Mouse (Mus musculus) adrenal gland, adult (tissue): ENCODE results near the gene Rgl1.
A peak's percentile ranks its signal among the peaks of the same experiment; 100 is the strongest.

Experiments used
- DNase-seq, 2 experiments: peaks; one replicate each; pipeline ENCODE4 v3.0.0; 2022 to 2023; ENCODE audit warnings: low spot score in 1 of 2; ENCODE audit not compliant: inconsistent age in 2 of 2

Rgl1 gene

DNA sequence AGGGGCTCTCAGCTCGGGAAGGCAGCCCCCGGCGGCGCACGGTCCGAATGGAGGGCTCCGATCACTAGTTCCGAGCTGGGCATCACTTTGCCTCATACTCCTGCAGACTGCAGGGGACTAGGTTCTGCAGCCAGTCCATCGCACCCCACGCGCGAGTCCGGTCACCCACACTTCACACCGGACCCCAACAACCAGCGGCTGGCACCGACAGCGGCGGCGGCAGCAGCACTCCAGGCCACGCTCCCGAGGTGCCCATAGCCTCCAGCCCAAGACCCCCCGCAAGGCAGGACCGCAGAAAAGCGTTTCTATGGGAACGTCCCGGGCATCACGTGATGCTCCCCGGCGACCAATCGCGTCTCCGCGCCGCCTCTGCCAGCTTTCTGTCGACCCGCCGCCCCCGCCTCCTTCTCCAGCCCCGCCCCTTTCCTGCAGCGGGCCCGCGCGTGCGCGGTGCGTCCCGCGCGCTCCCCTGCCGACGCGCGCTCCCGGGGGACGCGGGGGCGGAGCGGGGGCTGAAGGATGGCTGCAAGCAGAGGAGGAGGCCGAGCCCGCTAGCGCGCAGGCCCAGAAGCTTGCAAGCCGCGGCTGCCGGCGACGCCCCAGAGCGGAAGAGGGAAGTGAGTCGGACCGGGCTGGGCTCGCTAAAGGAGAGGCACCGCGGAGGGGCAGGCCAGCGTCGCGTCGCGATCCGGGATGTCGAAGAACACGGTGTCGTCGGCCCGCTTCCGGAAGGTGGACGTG, at the start of gene Rgl1, which contains the start of gene Arpc5:
Gene Rgl1, minus strand, starts transcription at position 320 of the 741 bp plus-strand sequence.
Gene Arpc5, plus strand, starts transcription at position 511 of the 741 bp plus-strand sequence.
- DNase-seq: peak; percentile 98 to 99

DNA sequence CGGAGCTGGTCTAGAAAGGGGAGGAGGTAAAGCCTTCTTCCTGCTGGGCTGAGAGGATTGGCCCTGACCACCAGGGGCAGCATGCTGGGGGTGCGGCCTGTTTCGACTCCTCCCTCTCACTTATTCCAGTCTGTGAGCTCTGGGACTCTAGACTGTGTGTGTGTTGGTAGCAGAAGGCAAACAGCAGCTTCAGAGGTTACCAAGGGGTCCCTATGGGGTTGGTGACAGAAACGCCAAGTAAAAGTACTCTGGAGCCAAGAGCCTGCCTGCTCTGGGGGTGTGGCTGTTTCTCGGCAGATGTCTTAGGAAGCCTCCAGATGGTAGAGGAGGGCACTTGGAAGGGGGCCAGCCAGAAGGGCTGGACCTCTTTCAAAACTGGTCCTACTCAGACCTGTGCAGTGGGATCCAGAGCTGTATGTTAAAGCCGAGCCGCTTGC, 49.1 kb upstream of the Rgl1 start:
- peak in 1 of 2 experiments; percentile 59 for DNase-seq

DNA sequence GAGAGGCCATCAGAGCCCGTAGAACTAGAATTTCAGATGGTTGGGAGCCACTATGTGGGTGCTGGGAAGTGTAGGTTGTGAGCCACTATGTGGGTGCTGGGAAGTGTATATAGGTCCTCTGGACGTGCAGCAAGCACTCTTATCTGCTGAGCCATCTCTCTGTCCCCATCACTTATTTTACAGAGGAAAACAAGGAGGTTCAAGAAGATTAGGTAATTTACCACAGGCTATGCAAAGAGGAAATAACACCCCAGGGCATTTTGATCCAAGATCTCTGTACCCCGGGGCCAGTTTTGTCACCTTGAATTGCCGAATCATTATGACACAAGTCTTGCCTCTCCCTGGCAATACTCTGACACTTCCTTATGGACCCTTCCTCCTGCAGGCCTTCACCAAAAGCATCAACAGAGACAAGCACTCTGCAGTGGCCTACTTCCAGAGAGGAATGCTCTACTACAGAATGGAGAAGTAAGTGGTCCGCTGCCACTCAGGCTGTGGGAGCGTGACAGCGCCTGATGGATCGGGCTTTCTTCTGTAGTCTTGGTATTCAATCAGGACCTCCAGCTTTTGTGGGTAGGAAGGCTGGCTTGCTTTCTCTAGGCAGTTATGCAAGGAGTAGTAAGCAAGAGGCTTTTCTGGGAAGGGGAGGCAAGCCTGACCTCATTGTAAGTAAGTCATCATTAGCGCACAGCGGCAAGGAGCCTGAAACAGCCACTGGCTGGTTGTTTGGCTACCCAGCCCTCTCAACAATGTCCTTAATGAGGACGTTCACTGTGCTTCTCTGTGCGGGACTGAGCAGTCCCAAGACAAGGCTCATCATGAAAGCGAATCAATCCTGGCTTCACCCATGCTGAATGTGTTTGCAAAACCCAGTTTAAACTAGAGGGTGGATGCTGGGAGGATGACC, 44.6 kb upstream of the Rgl1 start:
- DNase-seq: no peak

DNA sequence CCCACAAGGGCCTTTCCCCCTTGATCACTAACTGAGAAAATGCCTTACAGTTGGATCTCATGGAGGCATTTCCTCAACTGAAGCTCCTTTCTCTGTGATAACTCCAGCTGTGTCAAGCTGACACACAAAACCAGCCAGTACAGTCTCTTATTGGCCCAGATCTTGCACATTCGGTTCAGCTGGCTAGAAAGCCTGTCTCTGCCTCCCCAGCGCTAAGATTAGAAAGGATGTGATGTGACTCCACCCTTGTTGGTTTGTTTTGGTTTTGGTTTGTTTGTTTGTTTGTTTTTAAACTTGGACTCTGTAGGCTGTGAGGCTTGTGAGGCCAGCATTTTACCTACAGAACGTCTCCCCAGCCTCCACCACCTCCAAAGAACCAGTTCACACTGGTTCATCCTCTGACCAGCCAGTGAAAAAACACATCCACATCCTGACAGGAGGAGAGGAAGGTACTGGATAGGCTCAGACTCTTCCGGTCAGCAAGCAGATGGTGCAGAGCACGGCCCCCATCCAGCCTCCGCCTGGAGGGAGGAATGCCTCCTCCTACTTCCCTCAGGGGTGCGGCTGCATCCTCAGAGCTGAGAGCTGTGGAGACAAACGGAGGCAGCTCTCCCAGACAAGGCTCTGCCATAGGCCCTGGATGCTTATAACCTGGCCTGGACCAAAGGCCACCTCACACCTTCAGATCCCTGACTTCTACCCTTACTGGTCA, 43.5 kb upstream of the Rgl1 start:
- peak in 1 of 2 experiments; percentile 38 for DNase-seq

DNA sequence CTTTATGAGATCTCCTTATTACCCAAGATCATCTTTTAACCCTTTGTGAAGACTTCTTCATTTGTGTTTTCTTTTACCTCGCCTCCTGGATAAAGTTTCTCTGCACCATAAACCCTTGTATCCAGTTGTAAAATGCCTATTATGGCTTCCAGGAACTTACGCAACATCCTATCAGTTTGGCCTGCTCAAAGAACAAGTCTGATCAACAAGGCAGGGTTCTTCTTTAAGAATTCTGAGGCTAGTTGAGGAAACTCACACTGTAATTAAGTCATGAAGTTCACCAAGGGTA, 42.2 kb upstream of the Rgl1 start:
- no peak for DNase-seq

DNA sequence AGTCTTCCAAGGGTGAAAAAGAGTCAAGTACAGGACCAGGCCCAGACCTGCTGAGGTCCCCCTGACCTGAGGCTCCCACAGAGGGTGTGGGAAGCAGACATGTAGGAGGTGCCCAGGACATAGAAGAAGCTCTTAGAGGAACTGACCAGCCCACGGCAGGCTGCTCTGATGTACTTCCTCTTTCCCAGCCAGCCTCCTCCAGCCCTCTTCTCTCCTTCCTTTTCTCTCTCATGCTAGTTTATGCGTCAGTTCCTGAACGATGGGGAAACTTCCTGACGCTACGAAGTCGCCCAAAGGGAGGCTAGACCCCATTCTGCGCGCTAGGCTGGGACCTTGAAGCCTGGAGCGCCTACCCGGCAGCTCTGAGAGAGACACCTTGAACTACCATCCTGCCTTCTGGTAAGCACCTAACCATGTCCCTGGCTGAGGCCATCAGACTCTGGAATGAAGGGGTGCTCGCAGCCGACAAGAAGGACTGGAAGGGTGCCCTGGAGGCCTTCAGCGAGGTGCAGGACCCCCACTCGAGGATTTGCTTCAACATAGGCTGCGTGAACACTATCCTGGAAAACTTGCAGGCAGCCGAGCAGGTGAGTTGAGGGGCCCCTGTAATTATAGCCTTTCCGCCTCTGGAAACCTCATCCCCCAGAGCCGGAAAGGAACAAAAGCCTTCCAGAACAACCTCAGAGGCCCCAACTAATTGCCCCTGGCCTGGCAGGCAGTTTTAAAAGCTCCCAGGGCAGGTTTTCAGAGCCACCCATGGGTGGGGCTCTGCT, 41.7 kb upstream of the Rgl1 start:
- peak in 1 of 2 experiments; percentile 33 for DNase-seq

DNA sequence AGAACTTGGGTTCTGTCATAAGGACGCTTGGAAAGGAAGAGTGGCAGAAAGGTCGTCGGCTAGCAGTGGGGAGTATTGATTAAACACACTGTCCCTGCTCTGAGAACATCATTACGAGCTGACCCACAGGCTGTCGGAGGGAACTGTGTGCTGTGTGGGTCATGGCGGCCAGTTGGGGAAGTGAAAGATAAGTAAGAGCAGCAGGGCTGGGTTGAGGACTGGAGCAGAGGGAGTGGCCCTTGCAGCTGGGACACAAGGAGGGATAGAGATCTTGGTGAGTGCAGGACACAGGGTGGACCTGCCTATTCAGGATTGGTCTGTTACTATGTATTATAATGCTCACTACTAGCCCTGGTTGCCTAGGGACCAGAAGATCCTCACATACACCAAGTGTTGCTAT, 38.8 kb upstream of the Rgl1 start:
- no peak for DNase-seq

DNA sequence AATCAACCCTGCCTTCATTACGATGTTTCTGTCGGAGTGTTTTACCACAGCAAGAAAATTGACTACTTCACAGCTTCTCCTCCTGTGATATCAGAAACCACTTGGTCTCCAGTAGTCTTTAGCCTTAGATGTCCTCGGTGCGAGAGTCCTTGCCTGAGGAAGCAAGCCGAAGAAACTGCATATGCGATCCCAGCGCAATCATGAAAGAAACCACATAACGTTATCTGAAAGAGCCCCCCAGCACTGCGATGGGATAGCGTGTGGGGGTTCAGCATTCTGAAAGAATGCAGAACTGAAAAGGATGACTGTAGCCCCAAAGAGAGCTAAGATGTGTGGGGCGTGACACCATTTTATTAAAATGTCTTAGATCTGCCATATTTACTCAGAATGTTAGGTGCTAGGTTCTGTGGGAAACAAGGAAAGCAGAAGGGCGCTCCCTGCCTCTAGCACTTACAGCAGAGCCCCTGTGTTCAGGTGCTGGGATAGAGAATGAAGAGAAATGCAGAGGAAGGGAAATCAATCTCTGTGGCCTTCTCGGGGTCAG, 34.6 kb upstream of the Rgl1 start:
- no peak for DNase-seq

DNA sequence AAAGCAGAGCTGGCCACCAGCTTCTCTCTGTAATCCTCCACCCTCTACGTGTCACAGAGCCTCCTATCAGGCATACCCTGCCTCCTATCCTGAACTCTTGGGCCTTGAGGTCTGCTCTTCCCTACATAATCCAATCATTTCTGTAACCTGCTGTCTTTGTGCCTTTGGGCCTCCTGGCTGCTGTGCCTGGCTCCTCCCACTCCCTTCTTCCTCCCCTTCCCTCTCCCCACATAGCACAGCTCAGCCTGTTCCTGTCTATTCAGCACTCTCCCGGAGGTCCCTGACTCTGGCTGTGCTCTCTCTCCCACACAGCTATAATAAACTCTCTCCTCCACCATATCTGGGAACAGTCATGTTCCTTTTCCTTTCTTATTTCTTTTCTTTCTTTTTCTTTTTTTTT, 33.7 kb upstream of the Rgl1 start, which contains the start of gene Ncf2:
Gene Ncf2, plus strand, starts transcription at position 298 of the 400 bp plus-strand sequence.
- no peak for DNase-seq

DNA sequence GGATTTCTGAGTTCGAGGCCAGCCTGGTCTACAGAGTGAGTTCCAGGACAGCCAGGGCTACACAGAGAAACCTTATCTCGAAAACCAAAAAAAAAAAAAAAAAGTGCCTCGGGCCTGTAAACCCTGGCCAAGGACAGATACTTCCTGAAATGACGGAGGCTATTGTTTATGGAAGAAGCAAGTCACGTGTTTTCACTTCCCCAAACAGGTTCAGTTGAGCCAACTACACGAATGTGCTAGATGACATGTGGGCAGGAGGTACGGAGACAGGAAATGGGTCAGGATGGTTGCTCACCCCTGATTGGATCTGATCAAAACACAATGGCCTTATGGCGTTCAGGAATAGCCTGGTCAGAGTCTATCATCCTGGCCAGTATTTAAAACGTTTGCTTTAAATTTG, 32.0 kb upstream of the Rgl1 start:
- no peak for DNase-seq

DNA sequence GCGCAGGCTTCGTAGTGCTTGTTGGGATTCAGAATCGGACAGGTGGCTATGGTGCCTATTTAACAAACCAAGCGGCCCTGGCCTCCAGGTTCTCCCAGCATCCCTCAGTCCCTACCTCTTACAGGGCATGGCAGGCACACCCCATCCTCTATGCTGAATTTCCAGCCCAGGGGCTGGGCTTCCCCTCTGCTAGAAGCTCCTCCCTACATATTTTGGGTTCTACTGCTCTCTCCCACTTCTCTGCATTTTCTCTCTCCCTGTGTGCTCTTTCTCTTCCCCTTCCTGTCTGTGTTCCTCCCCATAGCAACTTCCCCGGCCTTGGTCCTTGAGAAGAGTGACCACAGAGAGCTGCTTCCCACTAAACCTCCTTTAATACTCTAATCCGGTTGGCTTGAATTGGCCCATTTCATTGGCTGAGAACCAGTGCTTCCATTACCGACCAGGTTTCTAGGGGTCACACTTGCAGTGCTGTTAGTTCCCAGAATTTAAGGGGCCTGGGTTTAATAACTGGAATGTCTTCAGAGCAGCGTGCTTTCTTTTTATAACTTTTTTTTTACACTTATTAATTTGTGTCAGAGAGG, 30.6 kb upstream of the Rgl1 start:
- DNase-seq: no peak

DNA sequence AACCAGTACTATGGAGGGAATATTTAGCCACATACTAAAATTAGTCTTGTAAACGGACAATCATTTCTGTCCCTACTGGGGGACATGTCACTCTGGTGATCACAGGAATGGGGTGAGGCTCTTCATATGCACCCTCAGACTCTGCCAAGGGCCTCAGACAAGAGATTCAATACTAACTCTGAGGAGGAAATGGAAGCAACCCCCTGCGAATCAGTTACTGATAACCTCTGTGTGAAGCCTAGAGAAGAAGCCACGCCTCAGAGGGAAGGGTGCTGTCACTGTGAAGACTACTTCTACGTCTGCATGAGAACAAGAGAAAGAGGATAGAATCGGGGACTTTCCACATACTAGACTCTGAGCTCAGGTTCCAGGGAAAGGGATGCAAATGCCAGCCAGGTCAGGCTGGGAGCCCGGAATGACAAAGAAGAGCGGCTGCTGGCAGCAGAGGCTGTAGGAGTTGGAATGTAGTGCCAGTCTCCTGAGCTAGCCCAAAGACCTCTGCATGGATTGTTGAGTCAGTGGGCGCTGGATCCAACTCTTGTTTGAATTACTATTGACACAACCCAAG, 29.6 kb upstream of the Rgl1 start:
- DNase-seq: no peak

DNA sequence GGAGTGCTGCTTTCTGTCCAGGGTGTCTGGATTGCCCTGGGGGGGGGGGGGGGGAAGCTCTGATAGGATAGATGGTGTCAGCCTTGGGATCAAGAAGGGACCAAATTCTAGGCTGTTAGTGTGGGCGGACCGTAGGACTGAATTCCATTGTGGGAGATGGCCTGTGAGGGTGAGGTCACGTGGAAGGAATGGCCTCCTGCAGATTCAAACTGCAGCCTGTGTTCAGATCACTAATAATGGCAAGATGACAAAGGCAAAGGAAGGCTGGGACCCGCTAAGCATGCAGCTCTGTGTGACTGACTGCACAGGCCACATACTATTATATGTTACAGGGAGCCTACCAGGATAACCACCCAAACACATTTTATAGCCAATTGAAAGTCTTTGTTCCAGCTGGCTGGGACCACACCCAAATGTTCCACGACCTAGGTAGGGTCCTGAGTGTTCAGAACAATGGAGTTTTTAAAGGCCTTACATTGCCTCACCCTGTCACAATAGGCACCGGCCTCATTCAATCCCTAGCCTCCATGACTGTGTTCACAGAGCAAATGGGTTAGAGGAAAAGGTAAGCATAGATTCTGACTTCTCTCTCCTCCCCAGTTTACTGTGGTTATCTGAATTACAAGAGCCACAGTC, 27.5 kb upstream of the Rgl1 start:
- no peak for DNase-seq

DNA sequence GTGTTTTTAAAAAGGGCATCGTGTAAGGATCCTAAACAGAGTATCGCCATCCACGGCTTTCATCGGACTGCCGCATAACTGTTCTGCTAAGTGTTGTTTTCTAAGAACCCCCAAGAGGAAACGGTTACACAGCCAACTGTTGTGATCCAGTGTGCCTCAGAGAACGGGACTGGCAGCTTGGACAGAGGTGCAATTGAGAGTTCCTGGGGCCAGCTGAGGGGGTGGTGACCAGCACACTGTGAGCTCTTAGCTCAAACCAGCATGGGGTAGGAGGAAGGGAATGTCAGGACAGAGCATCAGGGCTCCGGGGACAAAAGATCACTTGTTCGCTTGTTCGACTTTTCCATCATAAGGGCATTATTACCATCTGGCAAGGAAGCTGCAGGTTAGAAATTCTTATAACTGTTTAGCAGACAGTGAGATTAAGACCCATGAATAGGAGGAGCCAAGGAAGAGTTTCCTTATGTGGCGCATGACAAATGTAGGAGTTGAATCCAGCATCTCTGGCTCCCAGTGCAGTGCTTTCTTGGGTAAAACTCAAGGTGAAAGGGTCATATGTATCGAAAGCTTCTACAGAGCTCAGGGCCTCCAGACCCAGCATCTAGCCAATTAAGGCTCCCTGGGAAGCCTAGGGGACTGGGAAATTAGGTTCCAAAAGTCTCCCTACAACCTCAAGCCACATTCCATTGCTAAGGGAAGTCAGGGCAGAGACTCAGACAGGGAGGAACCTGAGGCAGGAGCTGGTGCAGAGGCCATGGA, 26.8 kb upstream of the Rgl1 start:
- no peak for DNase-seq

DNA sequence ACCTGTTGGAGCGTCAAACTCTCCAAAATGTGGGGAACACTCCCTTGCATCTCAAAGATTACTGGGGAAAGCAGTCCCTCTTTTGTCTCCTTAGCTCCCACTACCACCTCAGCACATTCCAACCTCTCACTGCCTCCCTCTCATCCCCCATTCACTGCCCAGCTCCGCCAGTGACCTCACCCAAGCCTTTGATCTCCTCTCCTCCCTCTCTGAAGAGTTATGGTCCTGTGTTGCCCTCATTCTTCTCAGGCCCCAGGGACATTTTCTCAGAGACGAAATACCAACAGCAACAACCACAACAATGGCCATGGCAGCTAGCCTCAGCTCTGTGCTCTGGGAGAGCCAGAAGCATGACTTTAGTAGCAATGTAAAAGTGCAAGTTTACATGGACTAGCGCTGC, 25.1 kb upstream of the Rgl1 start:
- peak; percentile 58 to 75 for DNase-seq

DNA sequence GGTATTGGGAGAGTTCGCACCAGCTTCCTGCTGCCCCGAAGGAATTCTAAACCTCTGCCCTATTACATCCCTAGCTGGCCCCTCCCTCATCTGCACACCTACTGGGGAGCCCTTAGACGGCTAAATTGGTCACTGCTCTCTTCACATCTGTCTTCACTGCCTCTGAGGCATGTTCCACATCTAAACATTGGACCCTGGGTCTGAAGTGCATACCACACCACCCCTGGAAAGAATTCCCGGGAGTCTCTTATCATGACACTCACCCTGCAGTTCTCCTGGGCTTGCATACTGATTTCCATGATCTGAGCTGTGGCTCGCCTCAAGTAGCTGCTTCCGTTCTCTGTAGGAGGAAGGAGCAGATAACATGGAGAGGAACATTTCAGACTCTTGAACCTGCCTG, 24.7 kb upstream of the Rgl1 start:
- no peak for DNase-seq

DNA sequence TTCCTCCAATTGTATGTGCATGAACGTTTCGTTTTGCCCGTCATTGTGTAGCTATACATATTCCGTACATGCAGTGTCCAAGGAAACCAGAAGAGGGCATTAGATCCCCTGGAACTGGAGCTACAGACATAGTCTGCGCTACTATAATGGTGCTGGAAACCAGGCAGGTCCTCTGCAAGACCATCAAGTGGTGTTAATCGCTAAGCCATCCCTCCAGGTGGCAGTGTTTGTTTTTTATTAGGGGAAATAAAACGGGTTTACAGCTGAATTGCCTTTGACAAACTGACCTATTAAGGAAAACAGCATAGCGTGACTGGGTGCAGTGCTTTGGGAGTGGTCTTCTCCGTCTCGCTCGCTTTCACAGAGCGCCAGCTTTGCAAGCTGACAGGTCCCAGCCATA, 24.1 kb upstream of the Rgl1 start:
- DNase-seq: peak; percentile 39 to 82

DNA sequence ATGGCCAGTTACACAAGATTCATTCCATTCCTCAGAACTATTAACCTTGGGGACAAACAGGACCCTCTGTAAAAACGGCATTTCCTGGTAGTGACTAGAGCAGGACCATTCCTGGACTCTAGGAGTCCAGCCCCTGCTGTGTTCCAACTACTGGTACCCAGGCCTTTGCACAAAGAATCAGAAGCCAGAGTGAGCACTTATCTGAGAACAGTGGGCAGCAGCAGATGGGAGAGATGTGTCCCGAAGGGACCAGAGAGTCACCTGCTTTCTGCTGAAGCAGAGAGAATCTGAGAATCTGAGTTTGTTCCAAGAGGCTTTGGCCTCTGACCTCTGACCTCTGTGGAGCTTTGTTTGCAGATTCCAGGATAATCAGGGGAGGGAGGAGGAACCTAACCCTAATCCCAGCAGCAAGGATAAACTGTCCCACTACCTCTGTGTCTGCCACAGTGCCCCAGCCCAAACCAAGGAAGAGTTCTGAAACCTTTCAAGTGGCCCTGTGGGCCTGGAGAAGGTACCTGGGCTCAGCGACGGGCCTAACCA, 22.0 kb upstream of the Rgl1 start:
- no peak for DNase-seq
